Mouse (Mus musculus) hindbrain, postnatal 0 days (tissue): ENCODE data around the gene Mob2. TPM values are rescaled to one million over a fixed set of nuclear protein-coding genes. Genes with fewer than 3 reads are reported as not detected.
A peak's percentile ranks its signal among the peaks of the same experiment; 100 is the strongest.

Experiments used
- ATAC-seq: fragments of 200-750 bp; cut with Nextera tagmentation; 2 replicates; pipeline ENCODE4 v1.8.0; 2017; ENCODE audit warnings: mild to moderate bottlenecking, moderate TSS enrichment, moderate library complexity
- DNase-seq: peaks from one replicate; pipeline ENCODE4 v3.0.0-alpha.2; 2015; ENCODE audit warnings: low spot score
- H3K27ac ChIP-seq: fragments of 300-500 bp; sonication (generic); 2 replicates; pipeline ENCODE4 v1.5.1; 2014; ENCODE audit warnings: mild to moderate bottlenecking
- H3K27me3 ChIP-seq: fragments of 300-500 bp; sonication (generic); 2 replicates; pipeline ENCODE4 v1.6.1; 2014; ENCODE audit warnings: low read length, mixed read lengths; ENCODE audit not compliant: insufficient read depth
- H3K36me3 ChIP-seq: fragments of 300-500 bp; sonication (generic); 2 replicates; pipeline ENCODE4 v1.6.1; 2014; ENCODE audit warnings: low read length, mixed read lengths; ENCODE audit not compliant: insufficient read depth
- H3K4me1 ChIP-seq: fragments of 300-500 bp; sonication (generic); 2 replicates; pipeline ENCODE4 v1.6.1; 2014; ENCODE audit warnings: antibody characterized with exemption, low read length, mixed read lengths; ENCODE audit not compliant: insufficient read depth
- H3K4me2 ChIP-seq: fragments of 300-500 bp; sonication (generic); 2 replicates; pipeline ENCODE4 v1.6.1; 2014; ENCODE audit warnings: low read depth, mild to moderate bottlenecking, low read length, moderate library complexity, mixed read lengths
- H3K4me3 ChIP-seq: fragments of 300-500 bp; sonication (generic); 2 replicates; pipeline ENCODE4 v1.5.1; 2014; ENCODE audit warnings: low read length
- H3K9ac ChIP-seq: fragments of 300-500 bp; sonication (generic); replicated peaks from 2 replicates; pipeline ENCODE4 v1.6.1; 2014; ENCODE audit warnings: mild to moderate bottlenecking, low read length, moderate library complexity, mixed read lengths
- H3K9me3 ChIP-seq: fragments of 300-500 bp; sonication (generic); 2 replicates; pipeline ENCODE4 v1.6.1; 2016; ENCODE audit warnings: low read length, mixed read lengths
- CTCF ChIP-seq: IDR thresholded peaks from 2 replicates; pipeline ENCODE4 v1.5.1; 2016; ENCODE audit warnings: antibody characterized with exemption, control low read depth, low read depth
- WGBS: fragments of 180-500 bp; shearing (Covaris S2); extraction: QIAGEN DNeasy Blood & Tissue Kit; methylation state at CpG from one replicate; pipeline ENCODE4 v1.1.7; 2014; 5-methylcytosine and 5-hydroxymethylcytosine counted together
- microRNA-seq, 2 experiments: library from miRNA; unstranded; fragments of <30 nt; microRNA quantifications; one replicate each; pipeline ENCODE4; 2016
- polyA plus RNA-seq: library from polyadenylated mRNA; unstranded; fragments of >200 nt; fragmentation: Nextera tagmentation; extraction: Ambion mirVana; gene quantifications from 2 replicates; pipeline ENCODE4 v1.2.1, GENCODE M21; 2015
- total RNA-seq: library from RNA; depleted of rRNA; stranded (reverse); fragments of >200 nt; gene quantifications from 2 replicates; pipeline ENCODE4 v1.2.3, GENCODE M21; 2014; rRNA removed

The Mob2 gene
- total and polyA plus RNA-seq, 2 experiments from 2014 or later: 41.1 to 44.1 TPM

GRCm38 (mm10) chr7:141978003-141978402 lies 82.9 kb downstream of the Mob2 start:
- Histone ChIP-seq H3K27me3 (no peaks in the 10 kb centered on the region), H3K36me3 (no peaks in the 10 kb centered on the region), H3K9me3 (no peaks in the 10 kb centered on the region), H3K27ac (no peak overlapping the region), H3K4me1 (peaks cover 7% of the 10 kb centered on the region), H3K4me2 (no peak overlapping the region), H3K4me3 (no peak overlapping the region), H3K9ac (no peak overlapping the region)
- no peak for ATAC-seq
- 36% methylated on average over 6 of the region's 6 CpGs for WGBS
- no peak for TF ChIP-seq CTCF
- DNase-seq: no peak

- H3K4me3 ChIP-seq: no peak overlapping the region
- H3K9me3 ChIP-seq: no peaks in the 10 kb centered on the region
- TF ChIP-seq CTCF: peak; percentile 52
- peaks cover 9% of the 10 kb centered on the region for H3K4me1 ChIP-seq
- H3K36me3 ChIP-seq: no peaks in the 10 kb centered on the region
- peak; percentile 60 for DNase-seq
- no peak overlapping the region for H3K27ac ChIP-seq
- WGBS: 50% methylated on average over 7 of the region's 7 CpGs
- ATAC-seq: 0 out of 2 replicates have a peak, but pooled peaks have one; percentile 36
- no peak overlapping the region for H3K4me2 ChIP-seq
- H3K9ac ChIP-seq: no peak overlapping the region
- H3K27me3 ChIP-seq: no peaks in the 10 kb centered on the region
Observed at GRCm38 (mm10) chr7:141972831-141973619, 87.8 kb downstream of the Mob2 start.

- TF ChIP-seq CTCF: no peak
- WGBS: 87% methylated on average over 2 of the region's 2 CpGs
- Histone ChIP-seq H3K27ac (no peak overlapping the region), H3K36me3 (no peaks in the 10 kb centered on the region), H3K4me2 (no peak overlapping the region), H3K4me3 (no peak overlapping the region), H3K4me1 (peaks cover 30% of the 10 kb centered on the region), H3K9ac (no peak overlapping the region), H3K9me3 (no peaks in the 10 kb centered on the region), H3K27me3 (no peaks in the 10 kb centered on the region)
- no peak for ATAC-seq
- DNase-seq: no peak
Observed at GRCm38 (mm10) chr7:141966281-141966680, 94.6 kb downstream of the Mob2 start.

GRCm38 (mm10) chr7:141962521-141962920 lies 98.3 kb downstream of the Mob2 start:
- H3K27ac ChIP-seq: no peak overlapping the region
- no peak for DNase-seq
- 84% methylated on average over 3 of the region's 3 CpGs for WGBS

GRCm38 (mm10) chr7:141961491-141961890 lies 99.4 kb downstream of the Mob2 start:
- Histone ChIP-seq H3K4me3 (no peak overlapping the region), H3K9me3 (no peaks in the 10 kb centered on the region), H3K27me3 (no peaks in the 10 kb centered on the region), H3K4me2 (no peak overlapping the region), H3K9ac (no peak overlapping the region), H3K4me1 (peaks cover 58% of the 10 kb centered on the region), H3K27ac (no peak overlapping the region), H3K36me3 (no peaks in the 10 kb centered on the region)
- no peak for TF ChIP-seq CTCF
- ATAC-seq (no peak), DNase-seq (no peak)
- WGBS: 41% methylated on average over 3 of the region's 3 CpGs

More at GRCm38 (mm10) chr7:141962521-141962920, 98.3 kb downstream of the Mob2 start:
- Histone ChIP-seq H3K4me3 (no peak overlapping the region), H3K9me3 (no peaks in the 10 kb centered on the region), H3K4me1 (peaks cover 48% of the 10 kb centered on the region), H3K36me3 (no peaks in the 10 kb centered on the region), H3K4me2 (no peak overlapping the region), H3K27me3 (no peaks in the 10 kb centered on the region), H3K9ac (no peak overlapping the region)
- 0 out of 2 replicates have a peak, but pooled peaks have one; percentile 8 for ATAC-seq
- TF ChIP-seq CTCF: no peak

- H3K4me1 ChIP-seq: peaks cover 61% of the 10 kb centered on the region
- no peak overlapping the region for H3K27ac ChIP-seq
- H3K9ac ChIP-seq: no peak overlapping the region
- no peak for TF ChIP-seq CTCF
- no peak overlapping the region for H3K4me3 ChIP-seq
- no peaks in the 10 kb centered on the region for H3K9me3 ChIP-seq
- no peaks in the 10 kb centered on the region for H3K27me3 ChIP-seq
- DNase-seq (no peak), ATAC-seq (no peak)
- H3K36me3 ChIP-seq: no peaks in the 10 kb centered on the region
- 74% methylated on average over 2 of the region's 2 CpGs for WGBS
- H3K4me2 ChIP-seq: no peak overlapping the region
Observed at GRCm38 (mm10) chr7:141960926-141961325, 99.9 kb downstream of the Mob2 start.

- no peak for ATAC-seq
- Histone ChIP-seq H3K36me3 (no peaks in the 10 kb centered on the region), H3K27ac (no peak overlapping the region), H3K9me3 (no peaks in the 10 kb centered on the region), H3K9ac (no peak overlapping the region), H3K4me2 (no peak overlapping the region), H3K4me3 (no peak overlapping the region), H3K4me1 (peaks cover 67% of the 10 kb centered on the region), H3K27me3 (no peaks in the 10 kb centered on the region)
- no peak for TF ChIP-seq CTCF
- no peak for DNase-seq
- WGBS: 84% methylated on average over 1 of the region's 1 CpGs
Observed at GRCm38 (mm10) chr7:141959133-141959532, 101.7 kb downstream of the Mob2 start.

Small RNAs within 50 kb of the gene (microRNA-seq; reads per million reads assigned to microRNA genes)
- gene Mir3104: 1.2 to 1.4 reads per million in 2 experiments

Other genes with a start within 250 kb of the Mob2 start
- not detected in 2 replicates for gene Muc5b, start 222.0 kb downstream of the Mob2 start, total RNA-seq
- 0.03 TPM in 2 replicates for gene Muc5b, start 222.0 kb downstream of the Mob2 start, polyA plus RNA-seq
- 120 and 121 TPM in 2 replicates for gene Tollip, start 142.6 kb downstream of the Mob2 start, total RNA-seq
- 68.5 and 72.6 TPM in 2 replicates for gene Tollip, start 142.6 kb downstream of the Mob2 start, polyA plus RNA-seq
- gene Brsk2, start 111.3 kb downstream of the Mob2 start, total RNA-seq: 136 and 143 TPM in 2 replicates
- gene Brsk2, start 111.3 kb downstream of the Mob2 start, polyA plus RNA-seq: 17.9 and 18.0 TPM in 2 replicates
- 129 and 133 TPM in 2 replicates for gene Dusp8, start 34.8 kb upstream of the Mob2 start, total RNA-seq
- gene Dusp8, start 34.8 kb upstream of the Mob2 start, polyA plus RNA-seq: 86.2 and 94.6 TPM in 2 replicates
- gene Gm45618, start 59.7 kb upstream of the Mob2 start, total RNA-seq: not detected in 2 replicates
- gene Gm45618, start 59.7 kb upstream of the Mob2 start, polyA plus RNA-seq: not detected in 2 replicates
- gene Gm39115, start 75.0 kb upstream of the Mob2 start, total RNA-seq: not detected in 2 replicates
- not detected in 2 replicates for gene Gm39115, start 75.0 kb upstream of the Mob2 start, polyA plus RNA-seq
- not detected in 2 replicates for gene Gm45337, start 83.5 kb upstream of the Mob2 start, total RNA-seq
- not detected in 2 replicates for gene Gm45337, start 83.5 kb upstream of the Mob2 start, polyA plus RNA-seq
- gene Gm29735, start 96.0 kb upstream of the Mob2 start, total RNA-seq: not detected in 2 replicates
- gene Gm29735, start 96.0 kb upstream of the Mob2 start, polyA plus RNA-seq: not detected in 2 replicates
- not detected in 2 replicates for gene Gm4553, start 104.7 kb upstream of the Mob2 start, total RNA-seq
- gene Gm4553, start 104.7 kb upstream of the Mob2 start, polyA plus RNA-seq: not detected in 2 replicates
- gene Krtap5-2, start 114.9 kb upstream of the Mob2 start, total RNA-seq: not detected in 2 replicates
- not detected in 2 replicates for gene Krtap5-2, start 114.9 kb upstream of the Mob2 start, polyA plus RNA-seq
- not detected in 2 replicates for gene Gm10153, start 129.3 kb upstream of the Mob2 start, total RNA-seq
- gene Gm10153, start 129.3 kb upstream of the Mob2 start, polyA plus RNA-seq: not detected in 2 replicates
- gene Krtap5-3, start 140.3 kb upstream of the Mob2 start, total RNA-seq: not detected in 2 replicates
- not detected in 2 replicates for gene Krtap5-3, start 140.3 kb upstream of the Mob2 start, polyA plus RNA-seq
- not detected in 2 replicates for gene Gm7579, start 150.8 kb upstream of the Mob2 start, total RNA-seq
- gene Gm7579, start 150.8 kb upstream of the Mob2 start, polyA plus RNA-seq: not detected in 2 replicates
- not detected in 2 replicates for gene Krtap5-5, start 168.9 kb upstream of the Mob2 start, total RNA-seq
- not detected in 2 replicates for gene Krtap5-5, start 168.9 kb upstream of the Mob2 start, polyA plus RNA-seq
- not detected in 2 replicates for gene Gm40460, start 180.0 kb upstream of the Mob2 start, total RNA-seq
- not detected in 2 replicates for gene Gm40460, start 180.0 kb upstream of the Mob2 start, polyA plus RNA-seq
- not detected in 2 replicates for gene Gm2431, start 197.3 kb upstream of the Mob2 start, total RNA-seq
- gene Gm2431, start 197.3 kb upstream of the Mob2 start, polyA plus RNA-seq: not detected in 2 replicates
- not detected in 2 replicates for gene Gm4559, start 213.3 kb upstream of the Mob2 start, total RNA-seq
- gene Gm4559, start 213.3 kb upstream of the Mob2 start, polyA plus RNA-seq: not detected in 2 replicates
- gene Krtap5-1, start 236.1 kb upstream of the Mob2 start, total RNA-seq: not detected in 2 replicates
- gene Krtap5-1, start 236.1 kb upstream of the Mob2 start, polyA plus RNA-seq: not detected in 2 replicates
- not detected in 2 replicates for gene Krtap5-4, start 242.5 kb upstream of the Mob2 start, total RNA-seq
- gene Krtap5-4, start 242.5 kb upstream of the Mob2 start, polyA plus RNA-seq: not detected in 2 replicates